Mouse (Mus musculus) neural tube, embryonic 11.5 days (tissue): ENCODE data around the gene Spata1. TPM values are rescaled to one million over a fixed set of nuclear protein-coding genes. Genes with fewer than 3 reads are reported as not detected.

Experiments used
- ATAC-seq: fragments of 200-750 bp; cut with Nextera tagmentation; 2 replicates; pipeline ENCODE4 v1.8.0; 2017; ENCODE audit warnings: moderate number of reproducible peaks, mild to moderate bottlenecking, moderate TSS enrichment, moderate library complexity; ENCODE audit not compliant: insufficient read depth, low FRiP score, low TSS enrichment
- DNase-seq: peaks from one replicate; pipeline ENCODE4 v3.0.0-alpha.2; 2015; ENCODE audit warnings: low spot score
- H3K27ac ChIP-seq: fragments of 300-500 bp; sonication (generic); 2 replicates; pipeline ENCODE4 v1.5.1; 2014; ENCODE audit warnings: low read depth, mild to moderate bottlenecking, low read length
- H3K27me3 ChIP-seq: fragments of 300-500 bp; sonication (generic); 2 replicates; pipeline ENCODE4 v1.6.1; 2014; ENCODE audit warnings: mild to moderate bottlenecking, low read length, mixed read lengths; ENCODE audit not compliant: control insufficient read depth, insufficient read depth
- H3K36me3 ChIP-seq: fragments of 300-500 bp; sonication (generic); 2 replicates; pipeline ENCODE4 v1.6.1; 2014; ENCODE audit warnings: mild to moderate bottlenecking, low read length, moderate library complexity, mixed read lengths; ENCODE audit not compliant: control insufficient read depth, insufficient read depth
- H3K4me1 ChIP-seq: fragments of 300-500 bp; sonication (generic); 2 replicates; pipeline ENCODE4 v1.6.1; 2014; ENCODE audit warnings: low read length, mixed read lengths; ENCODE audit not compliant: control insufficient read depth, insufficient read depth
- H3K4me2 ChIP-seq: fragments of 300-500 bp; sonication (generic); 2 replicates; pipeline ENCODE4 v1.6.1; 2014; ENCODE audit warnings: low read depth, mild to moderate bottlenecking, moderate library complexity
- H3K4me3 ChIP-seq: fragments of 300-500 bp; sonication (generic); 2 replicates; pipeline ENCODE4 v1.5.1; 2014; ENCODE audit warnings: low read depth, low read length
- H3K9ac ChIP-seq: fragments of 300-500 bp; sonication (generic); 2 replicates; pipeline ENCODE4 v1.6.1; 2014; ENCODE audit warnings: mild to moderate bottlenecking, low read length
- H3K9me3 ChIP-seq: fragments of 300-500 bp; sonication (generic); 2 replicates; pipeline ENCODE4 v1.6.1; 2016; ENCODE audit warnings: low read length; ENCODE audit not compliant: control insufficient read depth
- WGBS: fragments of 180-500 bp; shearing (Covaris S2); extraction: QIAGEN DNeasy Blood & Tissue Kit; methylation state at CpG from one replicate; pipeline ENCODE4 v1.1.7; 2014; 5-methylcytosine and 5-hydroxymethylcytosine counted together
- polyA plus RNA-seq: library from polyadenylated mRNA; unstranded; fragments of >200 nt; fragmentation: Nextera tagmentation; extraction: Ambion mirVana; gene quantifications from 2 replicates; pipeline ENCODE4 v1.2.1, GENCODE M21; 2014

Spata1 gene
- polyA plus RNA-seq, 1 experiment from 2014 or later, result 5.7 TPM

- H3K9ac ChIP-seq, result no peak overlapping the region
- no peaks in the 10 kb centered on the region for H3K27me3 ChIP-seq
- no peak overlapping the region for H3K4me2 ChIP-seq
- no peak overlapping the region for H3K27ac ChIP-seq
- H3K9me3 ChIP-seq, result no peaks in the 10 kb centered on the region
- WGBS, result 88% methylated on average over 7 of the region's 7 CpGs
- H3K4me3 ChIP-seq, result no peak overlapping the region
- ATAC-seq (no peak), DNase-seq (no peak)
- H3K4me1 ChIP-seq, result peaks cover 9% of the 10 kb centered on the region; the same call in 1 of the 2 replicates
- H3K36me3 ChIP-seq, result no peaks in the 10 kb centered on the region
Observed at GRCm38 (mm10) chr3:146410114-146410513, 89.4 kb downstream of the Spata1 start.

Other genes starting within 250 kb of the Spata1 start
- gene Ssx2ip, start 95.1 kb downstream of the Spata1 start, polyA plus RNA-seq, result 28.1 and 28.8 TPM in 2 replicates
- gene Ctbs, start 50.0 kb downstream of the Spata1 start, polyA plus RNA-seq, result 5.3 and 5.5 TPM in 2 replicates
- 956 and 1,018 TPM in 2 replicates for gene Gng5, start 54 bp upstream of the Spata1 start, polyA plus RNA-seq
- gene Rpf1, start 21.7 kb upstream of the Spata1 start, polyA plus RNA-seq, result 65.1 and 69.8 TPM in 2 replicates
- gene Uox, start 70.7 kb upstream of the Spata1 start, polyA plus RNA-seq, result not detected in 2 replicates
- not detected in 2 replicates for gene Dnase2b, start 115.8 kb upstream of the Spata1 start, polyA plus RNA-seq
- not detected in 2 replicates for gene 4930503B20Rik, start 151.6 kb upstream of the Spata1 start, polyA plus RNA-seq
- 0.46 and 0.91 TPM in 2 replicates for gene Samd13, start 185.8 kb upstream of the Spata1 start, polyA plus RNA-seq